8 mouse cellular contexts compared by ENCODE assay signal in the genomic region with DNA sequence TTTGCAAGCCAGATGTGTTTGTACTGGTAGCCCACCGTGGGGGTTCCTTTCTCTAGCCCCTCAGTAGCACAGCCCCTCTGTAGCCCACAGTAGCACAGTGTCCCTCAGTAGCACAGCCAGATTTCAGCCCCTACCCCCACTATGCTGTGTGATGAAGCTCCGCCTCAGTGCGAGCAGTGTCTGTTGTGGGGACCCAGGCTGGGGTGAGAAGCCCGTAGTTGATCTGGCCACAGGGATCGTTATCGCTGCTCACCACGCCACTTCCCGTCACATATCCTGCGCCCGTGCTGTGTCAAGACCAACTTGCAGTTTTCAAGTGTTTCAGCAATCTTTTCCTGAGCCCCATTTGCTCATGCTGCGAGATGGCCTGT. TPM values are rescaled to one million over a fixed set of nuclear protein-coding genes. Genes with fewer than 3 reads are reported as not detected.
DNase-seq lines count a peak whose midpoint lies in the region; ATAC-seq lines count a peak whose summit lies in the region.

No protein-coding gene starts in this region.

- no peak for DNase-seq in hindbrain, embryonic 11.5 days (ENCODE audit: low spot score)
- DNase-seq in liver, embryonic 11.5 days (ENCODE audit: low spot score): peak; percentile 58
- DNase-seq in spleen, adult 18-20 months: peak; percentile 14 to 15
- no peak for DNase-seq in cerebellum, adult 9-10 months
- DNase-seq in left cerebral cortex, postnatal 14 days (ENCODE audit: low spot score in 2 of 2): no peak
- no peak for DNase-seq in adrenal gland, postnatal 25 days

- no peaks in the 10 kb centered on the region for H3K27me3 ChIP-seq in hindbrain, embryonic 13.5 days
- no peaks in the 10 kb centered on the region for H3K27me3 ChIP-seq in hindbrain, embryonic 11.5 days (ENCODE audit: control insufficient read depth, insufficient read depth, low read length)
- H3K27me3 ChIP-seq in liver, embryonic 11.5 days (replicated peaks; ENCODE audit: control insufficient read depth, insufficient read depth, low read length): no peaks in the 10 kb centered on the region

- 0 out of 2 replicates have a peak overlapping the region, but pooled peaks have one; percentile 4 for H3K4me2 ChIP-seq in hindbrain, embryonic 13.5 days
- H3K4me2 ChIP-seq in hindbrain, embryonic 11.5 days (replicated peaks; ENCODE audit: low read depth, low read length): no peak overlapping the region
- peak overlapping the region; percentile 63 for H3K4me2 ChIP-seq in liver, embryonic 11.5 days

- no peak overlapping the region for H3K27ac ChIP-seq in hindbrain, embryonic 13.5 days
- no peak overlapping the region for H3K27ac ChIP-seq in hindbrain, embryonic 11.5 days (ENCODE audit: low read depth, low read length)
- peak overlapping the region; percentile 90 for H3K27ac ChIP-seq in liver, embryonic 11.5 days (ENCODE audit: low read depth, low read length)

- H3K36me3 ChIP-seq in hindbrain, embryonic 13.5 days: no peaks in the 10 kb centered on the region
- H3K36me3 ChIP-seq in hindbrain, embryonic 11.5 days (ENCODE audit: control insufficient read depth, insufficient read depth, low read length): no peaks in the 10 kb centered on the region
- no peaks in the 10 kb centered on the region for H3K36me3 ChIP-seq in liver, embryonic 11.5 days (ENCODE audit: control insufficient read depth, insufficient read depth, low read length)

- WGBS in hindbrain, embryonic 13.5 days: 76% methylated on average over 11 of the region's 11 CpGs
- WGBS in hindbrain, embryonic 11.5 days: 63% methylated on average over 11 of the region's 11 CpGs
- 23% methylated on average over 11 of the region's 11 CpGs for WGBS in liver, embryonic 11.5 days

- ATAC-seq in hindbrain, embryonic 13.5 days (ENCODE audit: low FRiP score): 0 out of 2 replicates have a peak, but pooled peaks have one; percentile 24
- no peak for ATAC-seq in hindbrain, embryonic 11.5 days (ENCODE audit: low FRiP score)
- ATAC-seq in erythroblast, adult 5-6 weeks (replicated peaks; ENCODE audit: low FRiP score, poor library complexity, severe bottlenecking): peak; percentile 51
- peak; percentile 83 for ATAC-seq in liver, embryonic 11.5 days (replicated peaks; ENCODE audit: low FRiP score)

- intact Hi-C loops in left cerebral cortex, postnatal 14 days (cut with DNase I): no loop called here

- H3K4me1 ChIP-seq in hindbrain, embryonic 13.5 days (replicated peaks): peaks cover 5% of the 10 kb centered on the region; the same call in 1 of the 2 replicates
- H3K4me1 ChIP-seq in hindbrain, embryonic 11.5 days (replicated peaks; ENCODE audit: control insufficient read depth, insufficient read depth, low read length): no peaks in the 10 kb centered on the region
- H3K4me1 ChIP-seq in liver, embryonic 11.5 days (replicated peaks; ENCODE audit: control insufficient read depth, insufficient read depth, low read length): peaks cover 28% of the 10 kb centered on the region

- no peak overlapping the region for H3K4me3 ChIP-seq in hindbrain, embryonic 13.5 days
- no peak overlapping the region for H3K4me3 ChIP-seq in hindbrain, embryonic 11.5 days (ENCODE audit: low read depth, low read length)
- no peak overlapping the region for H3K4me3 ChIP-seq in liver, embryonic 11.5 days (ENCODE audit: low read depth, low read length)

- H3K9ac ChIP-seq in hindbrain, embryonic 13.5 days: no peak overlapping the region
- no peak overlapping the region for H3K9ac ChIP-seq in hindbrain, embryonic 11.5 days (ENCODE audit: low read depth, low read length)
- peak overlapping the region; percentile 38; the same call in 1 of the 2 replicates for H3K9ac ChIP-seq in liver, embryonic 11.5 days (ENCODE audit: low read depth, low read length)

- H3K9me3 ChIP-seq in hindbrain, embryonic 13.5 days: no peaks in the 10 kb centered on the region
- no peaks in the 10 kb centered on the region for H3K9me3 ChIP-seq in hindbrain, embryonic 11.5 days (ENCODE audit: control insufficient read depth, low read length)
- H3K9me3 ChIP-seq in liver, embryonic 11.5 days (ENCODE audit: control insufficient read depth, low read length): no peaks in the 10 kb centered on the region

RNA-seq across cellular contexts. Expression of a gene that starts 39.0 kb away (rescaled TPM):
- 7.0 and 7.1 TPM in 2 replicates for polyA plus RNA-seq in hindbrain, embryonic 13.5 days (2015; fragmentation: Nextera tagmentation; extraction: Ambion mirVana)
- 3.0 and 3.2 TPM in 2 replicates for polyA plus RNA-seq in hindbrain, embryonic 11.5 days (2014; fragmentation: Nextera tagmentation; extraction: Ambion mirVana)
- total RNA-seq in erythroblast, adult 5-6 weeks (2015; ENCODE audit: low replicate concordance): not detected in 2 replicates
- not detected in 2 replicates for total RNA-seq in erythroblast, adult 5-6 weeks (2017; ENCODE audit: low replicate concordance)
- 0.39 and 1.0 TPM in 2 replicates for polyA plus RNA-seq in liver, embryonic 11.5 days (2014; fragmentation: Nextera tagmentation; extraction: Ambion mirVana)
- 10 to 100 TPM; 14.2 to 18.0 TPM for total RNA-seq in left cerebral cortex, postnatal 14 days (2021)
- total RNA-seq in adrenal gland, postnatal 25 days (2021): 1.2 and 2.9 TPM in 2 replicates

Comparison
In these comparisons a context has a peak if more than half of its experiments do, and no peak if none do; other contexts are left out.
1. DNase-seq: peak in liver, embryonic 11.5 days (single experiment) and spleen, adult 18-20 months (2 of 2); none in hindbrain, embryonic 11.5 days (single experiment), cerebellum, adult 9-10 months (single experiment), left cerebral cortex, postnatal 14 days (0 of 2) and adrenal gland, postnatal 25 days (single experiment).